Mouse (Mus musculus): ENCODE results near the gene Mxd4. TPM values are rescaled to one million over a fixed set of nuclear protein-coding genes. Genes with fewer than 3 reads are reported as not detected.

Gene Mxd4
- 35.0 and 38.1 TPM in 2 replicates for polyA plus RNA-seq (2015; fragmentation: Nextera tagmentation; extraction: Ambion mirVana)

DNA sequence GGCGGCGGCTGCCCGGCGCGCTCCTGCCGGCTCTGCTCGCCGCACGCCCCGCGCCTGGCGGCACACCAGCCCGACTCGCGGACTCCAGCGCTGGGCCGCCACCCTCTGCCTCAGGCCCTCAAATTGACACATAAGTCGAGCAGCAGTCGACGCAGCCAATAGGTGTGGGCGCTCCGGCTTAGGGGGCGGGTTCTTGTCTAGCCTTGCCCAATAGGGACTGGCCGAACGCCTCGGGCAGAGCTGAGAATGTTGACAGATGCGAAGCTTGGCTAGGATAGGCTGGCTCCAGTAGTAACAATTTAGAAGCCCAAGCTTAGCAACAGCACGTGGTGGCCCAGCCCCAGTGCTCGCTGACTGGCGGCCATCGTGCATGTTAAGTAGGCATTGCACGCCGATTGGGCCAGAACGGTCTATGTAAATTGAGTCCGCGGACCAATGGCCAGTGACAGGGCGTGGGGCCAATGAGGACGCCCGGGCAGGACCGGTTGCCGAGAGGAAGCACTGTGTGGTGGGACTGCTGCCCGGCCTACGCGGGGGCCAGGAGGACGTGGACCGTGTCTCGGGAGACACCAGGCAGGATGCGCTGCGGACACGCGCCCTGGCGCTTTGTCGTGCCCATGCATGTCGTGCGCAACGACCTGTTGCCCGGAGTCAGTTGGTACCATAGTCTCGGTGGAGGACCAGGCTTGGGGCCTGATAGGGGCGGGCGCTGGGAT lies at the start of gene Mxd4:
Gene Mxd4, minus strand, starts transcription at position 120 of the 716 bp plus-strand sequence.
- Histone ChIP-seq H3K4me2 (peak within 1 kb of the TSS; percentile 78), H3K4me3 (peak within 1 kb of the TSS; percentile 89), H3K27me3 (replicated peaks) (no peaks in the 10 kb centered on the region), H3K4me1 (peaks cover 51% of the 10 kb centered on the region), H3K9ac (peak within 1 kb of the TSS; percentile 74), H3K27ac (peak within 1 kb of the TSS; percentile 91), H3K36me3 (replicated peaks) (no peaks in the 10 kb centered on the region), H3K9me3 (no peaks in the 10 kb centered on the region)
- ATAC-seq (replicated peaks): peak; percentile 99
- WGBS: under 1% methylated on average over 60 of the region's 60 CpGs

DNA sequence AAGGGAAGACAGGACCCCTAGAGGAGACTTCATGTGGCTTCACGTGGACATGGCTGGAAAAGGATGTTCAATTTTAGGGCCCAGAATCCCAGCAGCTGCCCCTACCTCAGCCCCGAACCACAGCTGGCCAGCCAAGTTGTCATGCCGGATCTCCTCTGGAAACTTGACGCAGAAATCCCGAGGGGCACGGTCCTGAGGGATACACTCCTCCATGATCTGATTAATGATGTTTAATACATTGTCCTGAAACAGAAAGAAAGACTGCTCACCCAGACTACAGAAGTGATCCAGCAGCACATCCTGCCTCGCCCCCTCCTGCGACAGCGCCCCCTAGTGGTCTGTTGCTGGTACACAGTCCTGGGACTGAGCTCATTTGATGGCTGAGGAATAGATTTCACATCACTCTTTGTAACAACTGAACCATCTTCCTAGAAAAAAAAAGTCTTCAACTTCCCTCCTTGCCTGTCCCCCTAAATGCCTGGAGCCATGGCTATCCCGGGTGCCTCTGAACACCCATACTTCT lies 48.4 kb upstream of the Mxd4 start:
- no peak for ATAC-seq (replicated peaks)
- no peak overlapping the region for H3K9ac ChIP-seq
- WGBS: 51% methylated on average over 10 of the region's 10 CpGs

DNA sequence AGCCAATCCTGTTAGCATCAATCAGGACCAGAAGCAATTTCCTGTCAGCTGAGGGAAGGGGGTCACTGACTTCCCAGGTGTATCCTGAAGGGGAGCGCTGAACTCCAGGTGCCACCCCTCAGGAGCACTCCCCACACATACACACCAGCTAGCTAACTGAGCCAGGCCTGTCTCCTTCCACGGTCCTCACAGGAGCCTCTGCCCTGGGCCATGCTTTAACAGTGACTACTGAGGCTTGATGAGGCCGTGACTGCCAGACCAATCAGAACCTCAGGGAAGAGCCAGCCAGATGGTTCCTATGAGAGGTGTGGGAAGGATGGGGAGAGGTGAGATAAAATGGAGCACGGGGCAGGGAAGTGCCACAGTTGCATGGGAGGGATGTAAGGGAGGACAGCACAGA lies 47.5 kb upstream of the Mxd4 start:
- no peak overlapping the region for H3K4me3 ChIP-seq
- no peak overlapping the region for H3K9ac ChIP-seq
- H3K27me3 ChIP-seq (replicated peaks): no peaks in the 10 kb centered on the region
- 84% methylated on average over 4 of the region's 4 CpGs for WGBS
- H3K9me3 ChIP-seq: no peaks in the 10 kb centered on the region
- no peak overlapping the region for H3K27ac ChIP-seq
- H3K4me2 ChIP-seq: no peak overlapping the region
- no peak for ATAC-seq (replicated peaks)
- H3K4me1 ChIP-seq: no peaks in the 10 kb centered on the region
- no peaks in the 10 kb centered on the region for H3K36me3 ChIP-seq (replicated peaks)

More for the DNA sequence above, 48.4 kb upstream of the Mxd4 start:
- Histone ChIP-seq H3K4me3 (no peak overlapping the region), H3K27ac (no peak overlapping the region), H3K9me3 (no peaks in the 10 kb centered on the region), H3K36me3 (replicated peaks) (no peaks in the 10 kb centered on the region), H3K27me3 (replicated peaks) (no peaks in the 10 kb centered on the region), H3K4me1 (no peaks in the 10 kb centered on the region), H3K4me2 (no peak overlapping the region)

DNA sequence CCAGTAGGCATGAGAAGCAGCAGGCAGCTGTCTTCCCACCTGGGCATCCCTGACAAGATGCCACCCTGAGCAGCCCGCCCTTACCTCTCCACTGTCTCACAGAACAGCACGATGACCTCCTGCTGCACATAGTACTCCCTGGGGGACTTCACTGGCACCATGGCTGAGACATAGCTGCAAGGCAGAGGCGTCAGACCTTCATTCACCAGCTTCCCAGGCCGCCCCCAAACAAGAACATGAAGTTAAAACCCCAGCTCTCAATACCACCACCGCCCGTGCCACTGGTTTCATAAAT lies 45.6 kb upstream of the Mxd4 start:
- Histone ChIP-seq H3K4me3 (no peak overlapping the region), H3K27ac (no peak overlapping the region), H3K27me3 (replicated peaks) (no peaks in the 10 kb centered on the region), H3K9me3 (no peaks in the 10 kb centered on the region), H3K9ac (no peak overlapping the region), H3K4me1 (no peaks in the 10 kb centered on the region), H3K4me2 (no peak overlapping the region), H3K36me3 (replicated peaks) (no peaks in the 10 kb centered on the region)
- WGBS: 91% methylated on average over 6 of the region's 6 CpGs
- no peak for ATAC-seq (replicated peaks)

DNA sequence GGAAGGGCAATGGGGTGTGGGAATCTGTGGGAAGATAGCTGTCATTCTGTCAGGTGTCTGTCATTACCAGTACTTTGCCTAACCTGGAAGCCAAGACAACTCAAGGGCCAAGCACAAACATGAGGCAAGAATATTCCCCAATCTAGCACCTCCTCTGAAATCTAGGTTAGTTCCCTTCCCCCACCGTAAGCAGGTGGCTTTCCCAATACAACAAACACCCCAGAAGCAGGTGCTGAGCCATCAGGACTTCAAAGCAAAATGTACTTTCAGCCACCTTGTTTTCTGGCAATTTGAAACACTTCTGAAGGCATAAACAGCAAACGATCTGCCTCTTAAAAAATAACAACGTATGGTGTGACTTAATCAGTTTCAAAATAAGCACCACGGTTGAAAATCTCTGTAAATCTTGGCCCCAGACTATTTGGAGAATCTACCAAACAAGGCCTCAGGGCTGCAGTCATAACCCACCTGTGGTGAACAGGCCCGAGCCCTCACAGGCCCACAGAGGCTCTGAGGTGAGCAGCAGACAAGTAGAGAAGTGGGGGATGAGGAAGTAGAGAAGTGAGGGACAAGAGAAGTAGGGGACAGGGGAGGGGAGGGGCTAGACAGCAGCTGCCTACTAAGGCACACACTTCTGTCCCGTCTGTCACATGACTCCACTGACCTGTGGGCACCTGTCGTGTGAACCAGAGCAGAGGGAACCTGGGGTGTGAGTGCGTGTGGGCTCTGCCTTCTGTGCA lies 45.1 kb upstream of the Mxd4 start:
- H3K9ac ChIP-seq: no peak overlapping the region
- H3K27ac ChIP-seq: no peak overlapping the region
- no peak overlapping the region for H3K4me3 ChIP-seq
- no peak overlapping the region for H3K4me2 ChIP-seq
- H3K4me1 ChIP-seq: no peaks in the 10 kb centered on the region
- H3K9me3 ChIP-seq: no peaks in the 10 kb centered on the region
- 79% methylated on average over 8 of the region's 8 CpGs for WGBS
- H3K27me3 ChIP-seq (replicated peaks): no peaks in the 10 kb centered on the region
- no peaks in the 10 kb centered on the region for H3K36me3 ChIP-seq (replicated peaks)
- no peak for ATAC-seq (replicated peaks)

DNA sequence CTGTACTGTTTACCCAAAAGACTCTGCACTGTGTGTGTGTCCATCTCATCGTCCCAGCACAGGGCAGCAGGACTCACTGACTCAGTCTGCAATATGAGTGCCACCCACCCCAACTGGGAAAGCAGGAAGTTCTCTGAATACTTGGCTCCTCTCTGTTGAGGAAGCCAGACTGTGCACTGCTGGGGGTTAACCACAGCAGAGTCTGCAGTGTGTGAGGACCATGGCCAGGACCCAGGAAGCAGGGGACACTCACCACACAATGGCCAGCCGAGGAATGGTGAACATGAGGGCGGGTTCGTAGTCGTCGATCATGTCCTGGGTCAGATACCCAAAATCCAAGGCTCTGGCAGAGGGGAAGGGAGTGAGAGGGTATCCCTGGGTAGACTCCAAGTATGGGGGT lies 44.4 kb upstream of the Mxd4 start:
- Histone ChIP-seq H3K9ac (no peak overlapping the region), H3K4me2 (no peak overlapping the region), H3K4me3 (no peak overlapping the region), H3K27ac (no peak overlapping the region), H3K4me1 (no peaks in the 10 kb centered on the region), H3K36me3 (replicated peaks) (no peaks in the 10 kb centered on the region), H3K27me3 (replicated peaks) (no peaks in the 10 kb centered on the region), H3K9me3 (no peaks in the 10 kb centered on the region)
- ATAC-seq (replicated peaks): no peak
- 84% methylated on average over 6 of the region's 6 CpGs for WGBS

DNA sequence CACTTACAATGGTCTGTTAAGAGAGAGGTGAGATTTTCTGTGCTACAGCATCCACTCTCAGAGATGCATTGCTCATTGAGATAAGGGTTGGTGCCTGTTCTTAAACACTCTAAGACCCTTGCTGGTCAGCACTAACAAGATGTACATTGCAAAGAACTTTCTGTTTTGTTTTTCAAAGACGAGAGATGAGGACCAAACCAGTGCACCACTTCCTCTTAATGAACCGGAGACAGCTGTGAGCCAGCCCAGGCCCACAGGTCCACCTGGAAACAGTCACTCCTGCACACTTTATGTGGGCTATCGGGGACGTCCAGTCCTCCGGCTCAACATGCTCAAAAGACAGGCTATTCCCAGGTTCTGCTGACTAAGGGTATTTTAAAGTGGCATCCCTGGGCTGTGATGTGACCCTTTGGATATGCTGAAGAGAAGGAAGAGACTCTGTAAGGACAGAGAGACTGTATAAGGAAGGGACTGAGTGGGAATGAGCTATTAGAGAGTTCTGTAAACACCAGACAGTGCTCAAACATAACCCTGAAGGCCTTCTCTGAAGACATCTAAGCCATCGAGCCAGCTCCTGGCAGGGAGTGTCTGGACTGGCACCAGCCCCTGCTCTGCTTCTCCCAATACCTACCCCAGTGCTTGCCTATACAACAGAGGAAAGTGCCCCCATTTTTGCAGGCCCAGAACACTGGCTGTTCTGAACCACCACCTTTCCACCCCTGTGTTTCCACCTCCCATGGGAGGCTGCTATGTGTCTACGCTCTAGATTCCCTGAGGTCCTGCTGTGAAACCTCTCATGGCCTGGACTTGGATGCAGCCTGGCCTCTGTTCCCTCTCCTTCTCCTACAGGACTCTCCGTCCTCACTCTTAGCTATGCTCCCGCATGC lies 43.3 kb upstream of the Mxd4 start:
- 87% methylated on average over 9 of the region's 9 CpGs for WGBS
- H3K4me3 ChIP-seq: no peak overlapping the region
- no peak overlapping the region for H3K27ac ChIP-seq
- no peak overlapping the region for H3K4me2 ChIP-seq
- no peaks in the 10 kb centered on the region for H3K9me3 ChIP-seq
- no peak for ATAC-seq (replicated peaks)
- no peaks in the 10 kb centered on the region for H3K36me3 ChIP-seq (replicated peaks)
- H3K4me1 ChIP-seq: no peaks in the 10 kb centered on the region
- H3K9ac ChIP-seq: no peak overlapping the region
- H3K27me3 ChIP-seq (replicated peaks): no peaks in the 10 kb centered on the region

DNA sequence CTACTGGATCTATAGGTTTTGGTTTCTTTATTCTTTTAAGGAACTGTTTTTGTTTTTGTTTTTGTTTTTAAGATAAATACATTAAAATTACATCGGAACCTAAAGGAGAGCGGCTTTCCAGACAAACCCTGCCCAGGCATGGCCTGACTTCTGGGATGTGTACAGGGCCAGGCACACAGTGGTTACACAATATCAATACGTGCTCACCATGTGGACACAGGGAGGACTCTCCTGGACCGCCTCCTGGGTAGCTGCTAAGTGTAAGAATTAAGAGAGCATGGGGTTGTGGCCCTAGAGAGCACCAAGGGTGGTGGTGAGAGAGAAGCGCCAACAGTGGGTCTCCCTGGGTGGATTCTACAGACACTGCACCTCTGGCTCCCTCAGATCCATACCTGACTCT lies 42.0 kb upstream of the Mxd4 start:
- Histone ChIP-seq H3K9ac (no peak overlapping the region), H3K4me2 (no peak overlapping the region), H3K36me3 (replicated peaks) (no peaks in the 10 kb centered on the region), H3K4me1 (no peaks in the 10 kb centered on the region), H3K27me3 (replicated peaks) (no peaks in the 10 kb centered on the region), H3K27ac (no peak overlapping the region), H3K4me3 (no peak overlapping the region), H3K9me3 (no peaks in the 10 kb centered on the region)
- 92% methylated on average over 5 of the region's 5 CpGs for WGBS
- no peak for ATAC-seq (replicated peaks)

DNA sequence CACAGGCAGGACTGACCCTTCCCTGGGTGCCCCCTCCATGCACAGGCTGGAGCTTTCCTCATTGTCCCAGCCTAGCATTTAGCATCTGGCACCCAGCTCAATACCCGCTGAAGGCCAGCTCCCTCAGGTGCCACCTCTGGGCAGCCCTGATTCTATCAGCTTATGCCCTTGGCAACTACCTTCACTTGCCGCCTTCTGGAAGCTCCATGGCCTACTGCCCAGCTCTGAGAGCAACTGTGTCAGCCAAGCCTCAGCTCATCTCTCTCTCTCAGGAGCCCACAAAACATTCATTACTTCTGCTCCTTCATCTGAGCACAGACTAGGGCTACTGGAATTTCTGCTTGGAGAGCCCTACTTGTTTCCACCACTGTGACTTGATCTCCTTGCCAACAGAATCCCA lies 38.0 kb upstream of the Mxd4 start:
- H3K27me3 ChIP-seq (replicated peaks): no peaks in the 10 kb centered on the region
- no peak overlapping the region for H3K4me3 ChIP-seq
- WGBS: 80% methylated on average over 2 of the region's 2 CpGs
- H3K4me2 ChIP-seq: no peak overlapping the region
- no peaks in the 10 kb centered on the region for H3K4me1 ChIP-seq
- H3K9me3 ChIP-seq: no peaks in the 10 kb centered on the region
- H3K36me3 ChIP-seq (replicated peaks): no peaks in the 10 kb centered on the region
- H3K27ac ChIP-seq: no peak overlapping the region
- no peak overlapping the region for H3K9ac ChIP-seq
- ATAC-seq (replicated peaks): no peak

DNA sequence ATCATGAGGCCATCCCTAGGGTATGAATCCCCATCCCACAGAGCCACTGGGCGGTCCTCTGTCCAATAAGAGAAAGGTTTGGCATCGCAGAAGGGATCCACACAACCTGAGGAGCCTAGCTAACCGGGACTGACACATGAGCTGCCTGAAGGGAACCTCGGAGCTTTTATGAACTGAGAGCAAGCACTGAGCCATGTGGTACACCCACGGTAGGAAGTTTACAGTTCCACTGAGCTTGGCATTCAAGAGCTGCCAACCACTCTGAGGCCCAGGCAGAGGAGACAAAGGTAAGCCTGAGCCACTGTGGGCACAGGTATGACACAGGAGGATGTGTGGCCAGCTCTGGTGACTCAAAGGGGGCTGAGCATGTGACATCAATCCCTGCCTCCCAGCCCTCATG lies 37.0 kb upstream of the Mxd4 start:
- H3K9ac ChIP-seq: no peak overlapping the region
- no peak for ATAC-seq (replicated peaks)
- H3K27me3 ChIP-seq (replicated peaks): no peaks in the 10 kb centered on the region
- H3K4me3 ChIP-seq: no peak overlapping the region
- no peaks in the 10 kb centered on the region for H3K36me3 ChIP-seq (replicated peaks)
- no peak overlapping the region for H3K4me2 ChIP-seq
- H3K4me1 ChIP-seq: no peaks in the 10 kb centered on the region
- no peaks in the 10 kb centered on the region for H3K9me3 ChIP-seq
- WGBS: 87% methylated on average over 5 of the region's 5 CpGs
- no peak overlapping the region for H3K27ac ChIP-seq

DNA sequence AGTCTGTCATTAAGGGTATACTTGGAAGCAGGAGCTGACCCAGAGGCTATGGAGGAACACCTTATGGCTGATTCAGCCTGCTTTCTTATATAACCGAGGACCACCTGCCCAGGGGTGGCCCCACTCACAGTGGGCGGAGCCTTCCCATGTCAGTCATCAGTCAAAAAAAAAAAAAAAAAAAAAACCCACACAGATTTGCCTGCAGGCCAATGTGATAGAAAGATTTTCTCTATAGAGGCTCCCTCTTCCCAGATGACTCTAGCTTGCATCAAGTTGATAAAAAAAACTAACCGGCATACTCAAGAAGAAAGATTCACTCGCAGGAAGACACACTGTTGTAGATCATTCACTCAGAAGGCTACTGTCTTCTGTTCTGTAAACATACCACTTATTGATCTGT lies 32.5 kb upstream of the Mxd4 start:
- Histone ChIP-seq H3K4me2 (no peak overlapping the region), H3K4me3 (no peak overlapping the region), H3K9me3 (no peaks in the 10 kb centered on the region), H3K36me3 (replicated peaks) (no peaks in the 10 kb centered on the region), H3K4me1 (no peaks in the 10 kb centered on the region), H3K27me3 (replicated peaks) (no peaks in the 10 kb centered on the region), H3K27ac (no peak overlapping the region), H3K9ac (no peak overlapping the region)
- WGBS: 90% methylated on average over 4 of the region's 4 CpGs
- no peak for ATAC-seq (replicated peaks)

DNA sequence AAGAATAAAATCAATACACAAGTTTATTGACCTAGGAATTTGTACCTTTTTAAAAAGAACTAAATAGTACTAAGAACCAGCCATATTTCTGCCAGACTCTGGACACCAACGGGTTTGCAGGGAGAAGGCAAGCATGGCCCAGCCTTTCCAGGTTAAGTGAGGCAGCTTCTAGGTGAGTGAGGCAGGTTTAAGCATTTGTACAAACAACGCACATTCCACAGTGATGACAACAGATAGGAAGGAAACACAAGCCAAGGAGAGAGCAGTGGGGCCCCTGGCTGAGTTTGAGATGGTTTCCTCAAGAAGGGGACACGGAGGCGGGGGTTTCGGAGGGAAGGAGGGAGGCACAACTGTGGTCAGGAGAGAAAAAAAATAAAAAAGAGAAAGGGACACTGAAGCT lies 31.2 kb upstream of the Mxd4 start:
- H3K27me3 ChIP-seq (replicated peaks): no peaks in the 10 kb centered on the region
- no peak overlapping the region for H3K4me3 ChIP-seq
- H3K9me3 ChIP-seq: no peaks in the 10 kb centered on the region
- H3K36me3 ChIP-seq (replicated peaks): no peaks in the 10 kb centered on the region
- H3K9ac ChIP-seq: no peak overlapping the region
- H3K27ac ChIP-seq: no peak overlapping the region
- 85% methylated on average over 5 of the region's 5 CpGs for WGBS
- ATAC-seq (replicated peaks): no peak
- H3K4me1 ChIP-seq: no peaks in the 10 kb centered on the region
- H3K4me2 ChIP-seq: no peak overlapping the region

All from midbrain, embryonic 15.5 days (tissue).